Mouse (Mus musculus) embryonic facial prominence, embryonic 11.5 days (tissue): ENCODE data around the gene Ube2e1. TPM values are rescaled to one million over a fixed set of nuclear protein-coding genes. Genes with fewer than 3 reads are reported as not detected.

Experiments
- ATAC-seq: fragments of 200-750 bp; cut with Nextera tagmentation; replicated peaks from 2 replicates; pipeline ENCODE4 v1.8.0; 2017; ENCODE audit warnings: low read depth; ENCODE audit not compliant: insufficient number of reproducible peaks, low FRiP score, low TSS enrichment
- DNase-seq: peaks from one replicate; pipeline ENCODE4 v3.0.0-alpha.2; 2015; ENCODE audit warnings: low spot score
- H3K27ac ChIP-seq: fragments of 300-500 bp; sonication (generic); replicated peaks from 2 replicates; pipeline ENCODE4 v1.5.1; 2014; ENCODE audit warnings: mild to moderate bottlenecking, low read depth, low read length, control low read depth
- H3K27me3 ChIP-seq: fragments of 300-500 bp; sonication (generic); 2 replicates; pipeline ENCODE4 v1.6.1; 2014; ENCODE audit warnings: mild to moderate bottlenecking, low read length, moderate library complexity, mixed read lengths; ENCODE audit not compliant: control insufficient read depth, insufficient read depth
- H3K36me3 ChIP-seq: fragments of 300-500 bp; sonication (generic); replicated peaks from 2 replicates; pipeline ENCODE4 v1.6.1; 2014; ENCODE audit warnings: low read depth, mild to moderate bottlenecking, low read length, moderate library complexity, mixed read lengths; ENCODE audit not compliant: control insufficient read depth, insufficient read depth
- H3K4me1 ChIP-seq: fragments of 300-500 bp; sonication (generic); 2 replicates; pipeline ENCODE4 v1.6.1; 2014; ENCODE audit warnings: low read length, mixed read lengths; ENCODE audit not compliant: control insufficient read depth, insufficient read depth
- H3K4me2 ChIP-seq: fragments of 300-500 bp; sonication (generic); 2 replicates; pipeline ENCODE4 v1.6.1; 2014; ENCODE audit warnings: low read depth, mild to moderate bottlenecking, control low read depth, low read length, moderate library complexity
- H3K4me3 ChIP-seq: fragments of 300-500 bp; sonication (generic); 2 replicates; pipeline ENCODE4 v1.5.1; 2014; ENCODE audit warnings: low read depth, low read length, control low read depth
- H3K9ac ChIP-seq: fragments of 300-500 bp; sonication (generic); replicated peaks from 2 replicates; pipeline ENCODE4 v1.6.1; 2014; ENCODE audit warnings: mild to moderate bottlenecking, control low read depth, low read length
- H3K9me3 ChIP-seq: fragments of 300-500 bp; sonication (generic); replicated peaks from 2 replicates; pipeline ENCODE4 v1.6.1; 2016; ENCODE audit warnings: mild to moderate bottlenecking, low read length, inconsistent platforms, mixed read lengths; ENCODE audit not compliant: control insufficient read depth
- WGBS: fragments of 180-500 bp; shearing (Covaris S2); extraction: QIAGEN DNeasy Blood & Tissue Kit; methylation state at CpG from one replicate; pipeline ENCODE4 v1.1.7; 2014; 5-methylcytosine and 5-hydroxymethylcytosine counted together
- polyA plus RNA-seq: library from polyadenylated mRNA; unstranded; fragments of >200 nt; fragmentation: Nextera tagmentation; extraction: Ambion mirVana; gene quantifications from 2 replicates; pipeline ENCODE4 v1.2.1, GENCODE M21; 2014

Gene Ube2e1
- polyA plus RNA-seq, 1 experiment from 2014 or later, result 62.2 TPM

DNA sequence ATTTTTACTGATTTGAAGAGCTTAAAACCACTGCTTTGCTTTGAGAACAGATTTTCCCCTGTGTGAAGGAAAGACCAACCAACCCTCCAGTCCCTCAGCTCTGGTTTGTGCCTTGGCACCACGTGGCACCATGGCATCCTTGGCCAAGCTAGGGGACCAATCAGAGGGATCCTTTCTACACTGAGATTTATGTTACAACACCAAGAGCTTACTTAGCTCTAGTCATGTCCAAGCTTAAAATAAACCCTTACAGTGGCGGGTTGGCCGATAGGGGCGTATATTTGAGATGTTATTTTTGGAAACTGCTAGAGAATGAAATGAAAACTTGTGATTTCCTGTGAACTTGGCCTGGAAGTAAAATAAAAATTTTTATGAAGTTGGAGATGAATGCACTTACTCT is 11.9 kb upstream of the Ube2e1 start:
- Histone ChIP-seq H3K9me3 (no peaks in the 10 kb centered on the region), H3K27me3 (no peaks in the 10 kb centered on the region), H3K27ac (no peak overlapping the region), H3K9ac (no peak overlapping the region), H3K36me3 (no peaks in the 10 kb centered on the region), H3K4me2 (no peak overlapping the region), H3K4me3 (no peak overlapping the region), H3K4me1 (no peaks in the 10 kb centered on the region)
- DNase-seq (no peak), ATAC-seq (no peak)
- WGBS, result 77% methylated on average over 4 of the region's 4 CpGs

DNA sequence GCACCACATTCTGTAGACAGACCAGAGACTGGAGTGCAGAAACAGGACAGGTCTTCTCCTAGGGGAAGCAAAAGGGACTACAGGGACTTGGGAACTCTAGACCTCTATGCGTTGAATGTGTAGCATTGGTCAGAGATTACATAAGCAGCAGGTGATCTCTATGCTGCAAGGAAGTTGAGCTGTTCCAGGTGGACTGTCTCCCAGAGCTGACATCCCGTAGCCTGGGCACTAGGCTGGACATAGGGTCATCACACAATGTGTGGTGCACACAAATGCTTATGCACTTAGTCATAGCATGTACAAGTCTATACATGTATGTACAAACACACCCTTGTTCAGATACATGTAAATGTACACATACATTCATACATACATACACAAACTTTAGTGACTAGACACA is 11.1 kb upstream of the Ube2e1 start:
- H3K4me1 ChIP-seq, result no peaks in the 10 kb centered on the region
- no peak for ATAC-seq
- H3K4me2 ChIP-seq, result no peak overlapping the region
- no peak for DNase-seq
- no peaks in the 10 kb centered on the region for H3K27me3 ChIP-seq
- 78% methylated on average over 2 of the region's 2 CpGs for WGBS
- H3K27ac ChIP-seq, result no peak overlapping the region
- no peak overlapping the region for H3K4me3 ChIP-seq
- H3K9me3 ChIP-seq, result no peaks in the 10 kb centered on the region
- no peaks in the 10 kb centered on the region for H3K36me3 ChIP-seq
- no peak overlapping the region for H3K9ac ChIP-seq

DNA sequence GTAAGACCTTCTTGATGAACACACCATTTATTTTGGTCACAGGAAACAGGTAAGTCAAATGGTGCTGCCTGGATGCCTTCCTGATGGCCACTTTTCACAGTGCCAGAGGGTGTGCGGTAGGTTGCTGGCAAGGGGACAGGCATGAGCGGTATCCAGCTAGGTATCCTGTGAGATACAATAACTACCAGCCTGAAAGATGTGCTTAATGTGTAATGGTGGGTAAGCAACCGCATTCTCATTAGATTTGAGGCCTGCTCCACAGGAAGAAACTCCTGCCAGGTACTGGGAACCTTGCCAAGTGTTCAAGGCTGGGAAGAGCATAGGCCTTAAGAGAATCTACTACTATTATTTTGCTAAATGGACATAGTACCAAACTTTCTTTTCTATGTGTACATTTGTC is 9.4 kb upstream of the Ube2e1 start:
- H3K4me1 ChIP-seq, result no peaks in the 10 kb centered on the region

DNA sequence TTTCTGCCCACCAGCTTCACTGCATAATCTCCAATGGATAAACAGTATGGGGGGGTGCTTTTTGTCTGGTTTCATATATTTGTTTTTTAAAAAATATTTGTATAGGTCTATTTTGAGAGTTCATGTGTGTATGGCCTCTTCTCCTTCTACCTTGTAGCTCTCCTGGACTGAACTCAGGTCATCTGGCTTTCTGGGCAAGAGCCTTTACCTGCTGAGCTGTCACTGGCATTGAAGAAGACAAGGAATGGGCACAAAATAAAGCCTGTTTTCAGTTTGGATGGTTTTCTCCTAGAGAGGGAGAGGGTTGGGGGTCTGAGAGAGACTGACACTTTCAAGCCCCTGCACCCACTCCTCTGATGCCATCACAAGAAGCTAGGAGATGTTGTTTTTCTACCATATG is 4.4 kb upstream of the Ube2e1 start:
- H3K4me3 ChIP-seq, result no peak overlapping the region
- ATAC-seq, result no peak
- no peaks in the 10 kb centered on the region for H3K36me3 ChIP-seq
- H3K4me2 ChIP-seq, result no peak overlapping the region
- no peaks in the 10 kb centered on the region for H3K9me3 ChIP-seq
- no peak overlapping the region for H3K27ac ChIP-seq
- H3K27me3 ChIP-seq, result no peaks in the 10 kb centered on the region
- no peaks in the 10 kb centered on the region for H3K4me1 ChIP-seq
- no peak overlapping the region for H3K9ac ChIP-seq
- DNase-seq, result no peak

More for the DNA sequence above, 9.4 kb upstream of the Ube2e1 start:
- WGBS, result 94% methylated on average over 3 of the region's 3 CpGs
- Histone ChIP-seq H3K27ac (no peak overlapping the region), H3K27me3 (no peaks in the 10 kb centered on the region), H3K9me3 (no peaks in the 10 kb centered on the region), H3K36me3 (no peaks in the 10 kb centered on the region), H3K4me2 (no peak overlapping the region), H3K4me3 (no peak overlapping the region), H3K9ac (no peak overlapping the region)
- DNase-seq (no peak), ATAC-seq (no peak)

DNA sequence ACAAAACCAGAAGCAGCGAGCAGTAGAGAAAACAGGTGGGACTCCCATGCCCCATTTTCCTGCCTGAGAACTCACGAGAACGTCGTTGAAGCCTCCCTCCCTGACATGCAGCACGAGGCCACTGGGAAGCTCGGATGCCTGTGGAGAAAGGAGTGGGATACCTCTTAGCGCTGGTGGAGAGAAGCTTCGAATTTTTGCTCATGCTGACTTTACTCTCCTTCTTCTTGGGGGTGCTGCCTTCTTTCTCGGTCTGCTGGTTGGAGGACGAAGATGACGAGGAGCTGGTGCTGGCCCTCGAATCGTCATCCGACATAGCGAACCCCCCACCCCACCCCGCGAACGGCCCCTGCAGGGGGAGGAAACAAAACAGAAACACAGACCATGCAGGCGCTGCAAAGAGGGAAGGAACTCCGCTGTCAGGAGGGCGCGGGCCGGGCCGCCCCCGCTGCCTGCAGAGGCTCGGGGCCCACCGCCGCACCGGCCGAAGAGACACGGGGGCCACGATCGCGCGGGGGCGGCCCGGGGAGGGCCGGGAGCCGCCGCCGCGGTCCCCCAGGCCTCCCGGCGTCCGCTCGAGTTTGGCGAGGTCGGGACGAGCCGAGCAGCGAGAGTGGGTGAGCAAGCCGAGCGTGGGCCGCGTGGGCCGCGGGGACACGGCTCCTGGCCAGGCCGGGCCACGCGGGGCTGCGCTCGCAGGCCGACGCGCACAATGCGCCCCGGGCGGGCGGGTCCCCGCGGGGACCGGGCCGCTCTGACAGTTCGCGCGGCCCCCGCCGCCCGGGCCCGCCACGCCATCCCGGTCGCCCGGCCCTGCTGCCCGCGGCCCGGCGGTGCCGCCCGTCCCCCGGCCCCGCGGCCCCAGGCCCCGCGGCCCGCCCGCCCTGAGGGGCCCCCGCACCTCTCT is 618 bp downstream of the Ube2e1 start:
- Histone ChIP-seq H3K27me3 (no peaks in the 10 kb centered on the region), H3K9me3 (no peaks in the 10 kb centered on the region), H3K27ac (0 out of 2 replicates have a peak overlapping the region, but pooled peaks have one; percentile 41), H3K4me2 (peak overlapping the region; percentile 75), H3K4me1 (no peaks in the 10 kb centered on the region; the same call in 1 of the 2 replicates), H3K4me3 (peak overlapping the region; percentile 94), H3K36me3 (no peaks in the 10 kb centered on the region), H3K9ac (peak overlapping the region; percentile 98)
- DNase-seq, result peak; percentile 44
- peak; percentile 78 for ATAC-seq
- WGBS, result 1% methylated on average over 56 of the region's 99 CpGs

DNA sequence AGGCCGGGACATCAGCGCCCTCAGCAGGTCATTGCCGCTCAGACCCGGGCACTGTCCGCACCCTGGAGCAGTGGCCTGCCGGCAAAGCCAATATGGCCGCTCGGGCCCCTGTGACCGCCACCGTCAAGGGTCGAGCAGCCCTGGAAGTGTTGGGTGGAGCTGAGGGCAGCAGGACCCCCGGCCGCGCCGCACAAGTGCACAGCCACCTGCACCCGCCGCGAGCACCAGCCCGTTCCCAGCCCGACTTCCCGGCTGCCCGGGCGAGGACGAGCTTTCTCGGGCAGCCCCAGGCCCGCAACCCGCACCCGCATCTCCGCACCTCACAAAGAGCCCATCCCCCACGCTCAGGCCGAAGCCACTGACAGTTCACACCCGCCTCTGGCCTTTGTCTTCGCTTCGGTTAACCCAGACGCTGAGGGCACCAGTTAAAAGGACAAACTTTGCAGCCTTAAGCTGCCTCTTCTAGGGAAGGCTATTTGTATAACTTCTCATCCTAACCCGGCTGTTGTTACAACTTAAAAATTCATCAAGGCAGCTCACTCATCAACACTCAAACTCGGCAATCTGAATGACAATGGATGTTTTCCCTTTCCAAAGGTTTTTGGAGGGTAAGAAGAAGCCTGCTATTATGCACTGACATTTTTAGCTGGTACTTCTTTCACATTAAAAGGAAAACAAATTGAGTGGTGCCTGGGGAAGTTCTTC is 4.5 kb downstream of the Ube2e1 start:
- no peaks in the 10 kb centered on the region for H3K36me3 ChIP-seq
- DNase-seq, result peak; percentile 42
- H3K9ac ChIP-seq, result peak overlapping the region; percentile 61
- no peak overlapping the region for H3K27ac ChIP-seq
- 2% methylated on average over 35 of the region's 37 CpGs for WGBS
- H3K4me1 ChIP-seq, result no peaks in the 10 kb centered on the region; the same call in 1 of the 2 replicates
- H3K9me3 ChIP-seq, result no peaks in the 10 kb centered on the region
- H3K4me3 ChIP-seq, result peak overlapping the region; percentile 38
- ATAC-seq, result peak; percentile 51; the same call in 1 of the 2 replicates
- H3K27me3 ChIP-seq, result no peaks in the 10 kb centered on the region
- H3K4me2 ChIP-seq, result peak overlapping the region; percentile 71

DNA sequence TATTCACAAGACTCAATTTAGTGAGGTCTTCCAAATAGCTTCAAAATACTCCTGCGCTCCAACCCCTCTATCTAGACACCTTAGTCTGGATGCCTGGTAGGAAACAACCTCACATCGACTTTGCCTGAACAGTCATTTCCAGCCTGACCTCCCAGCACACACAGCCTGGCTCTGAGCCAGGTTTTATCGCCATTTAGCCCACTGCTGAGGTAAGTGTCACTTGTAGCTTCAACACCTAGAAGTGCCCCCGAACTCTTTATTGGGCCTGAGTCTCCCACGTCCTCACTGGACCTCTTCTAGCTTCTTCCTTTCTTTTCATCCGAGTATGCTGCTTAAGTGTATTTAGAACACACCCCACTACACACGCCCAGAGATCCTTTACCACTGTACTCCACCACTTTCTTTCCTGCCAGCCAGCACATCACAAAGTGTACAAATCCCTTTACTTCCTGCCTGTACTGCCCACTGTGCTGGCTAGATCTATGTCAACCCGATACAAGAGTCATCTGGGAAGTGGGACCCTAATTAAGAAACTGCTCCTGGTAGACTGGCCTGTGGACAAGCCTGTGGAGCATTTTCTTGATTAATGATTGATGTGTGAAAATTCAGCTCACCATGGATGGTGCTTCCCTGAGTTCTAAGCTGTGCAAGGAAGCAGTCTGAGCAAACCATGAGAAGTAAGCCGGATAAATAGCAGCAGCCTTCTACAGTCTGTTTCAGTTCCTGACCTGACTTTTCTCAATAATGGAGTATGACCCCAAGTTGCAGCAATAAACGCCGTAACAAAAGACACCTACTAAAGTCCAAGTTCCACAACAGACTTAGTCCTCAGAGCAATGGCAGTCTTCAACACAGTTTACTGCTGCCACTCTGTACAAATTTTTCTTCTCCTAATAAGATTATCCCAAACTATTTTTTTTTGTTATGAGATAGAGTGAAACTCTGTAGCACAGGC is 13.9 kb downstream of the Ube2e1 start:
- Histone ChIP-seq H3K4me3 (no peak overlapping the region), H3K9ac (no peak overlapping the region), H3K27me3 (no peaks in the 10 kb centered on the region), H3K9me3 (no peaks in the 10 kb centered on the region), H3K4me2 (no peak overlapping the region), H3K4me1 (no peaks in the 10 kb centered on the region), H3K27ac (no peak overlapping the region), H3K36me3 (no peaks in the 10 kb centered on the region)
- WGBS, result 88% methylated on average over 11 of the region's 11 CpGs
- ATAC-seq, result no peak
- DNase-seq, result no peak
